In genomic region chr3:135485128-135485899, GRCm38 (mm10) we compare ENCODE assay signal across 8 mouse cellular contexts. TPM values are rescaled to one million over a fixed set of nuclear protein-coding genes. Genes with fewer than 3 reads are reported as not detected.
DNase-seq lines count a peak whose midpoint lies in the region; ATAC-seq and TF ChIP-seq lines count a peak whose summit lies in the region.

Gene Manba (plus strand): TSS chr3:135485611.

- peak; percentile 60; the same call in 1 of the 2 replicates for TF ChIP-seq POLR2A in liver, adult 2 months (IDR thresholded peaks at IDR 0.05; ENCODE audit: extremely low read depth, insufficient read depth, low read length)

- H3K4me1 ChIP-seq in embryonic facial prominence, embryonic 13.5 days = peaks cover 8% of the 10 kb centered on the region
- H3K4me1 ChIP-seq in kidney, embryonic 14.5 days (ENCODE audit: control insufficient read depth, insufficient read depth, low read length) = 0 out of 2 replicates have a peak, but pooled peaks cover 1% of the 10 kb centered on the region
- peaks cover 9% of the 10 kb centered on the region for H3K4me1 ChIP-seq in liver, adult 2 months (ENCODE audit: control insufficient read depth, insufficient read depth, low read length)

- no peaks in the 10 kb centered on the region for H3K9me3 ChIP-seq in embryonic facial prominence, embryonic 13.5 days
- H3K9me3 ChIP-seq in kidney, embryonic 14.5 days (ENCODE audit: control insufficient read depth, low read length) = no peaks in the 10 kb centered on the region

- peak; percentile 64 for ATAC-seq in embryonic facial prominence, embryonic 13.5 days (ENCODE audit: insufficient number of reproducible peaks, insufficient read depth, low FRiP score, low TSS enrichment, low read depth)
- peak; percentile 93 for ATAC-seq in kidney, embryonic 14.5 days (ENCODE audit: low FRiP score, low TSS enrichment)
- peak; percentile 86 for ATAC-seq in monocyte, adult 5-6 weeks (replicated peaks; ENCODE audit: insufficient number of reproducible peaks, low FRiP score, low TSS enrichment, poor library complexity, severe bottlenecking)

- H3K27me3 ChIP-seq in embryonic facial prominence, embryonic 13.5 days = peaks cover 18% of the 10 kb centered on the region
- H3K27me3 ChIP-seq in kidney, embryonic 14.5 days (ENCODE audit: control insufficient read depth, insufficient read depth, low read length) = no peaks in the 10 kb centered on the region
- H3K27me3 ChIP-seq in liver, adult 2 months (ENCODE audit: control insufficient read depth, insufficient read depth, low read length) = no peaks in the 10 kb centered on the region

- no peak for TF ChIP-seq CTCF in liver, adult 2 months (IDR thresholded peaks at IDR 0.05; ENCODE audit: low read depth, low read length)

- 2% methylated on average over 48 of the region's 48 CpGs for WGBS in embryonic facial prominence, embryonic 13.5 days
- WGBS in kidney, embryonic 14.5 days = 2% methylated on average over 48 of the region's 48 CpGs
- WGBS in liver, adult 2 months = 2% methylated on average over 48 of the region's 48 CpGs

- peak within 1 kb of the TSS; percentile 72 for H3K9ac ChIP-seq in embryonic facial prominence, embryonic 13.5 days
- peak within 1 kb of the TSS; percentile 53 for H3K9ac ChIP-seq in kidney, embryonic 14.5 days (ENCODE audit: low read depth, low read length)
- peak within 1 kb of the TSS; percentile 70 for H3K9ac ChIP-seq in liver, adult 2 months (ENCODE audit: low read depth, low read length)

- peak; percentile 64 for DNase-seq in layer of hippocampus, adult 11-12 months (ENCODE audit: low spot score)
- DNase-seq in layer of hippocampus, adult 9-10 months (ENCODE audit: low spot score) = no peak
- peak; percentile 75 to 77 for DNase-seq in heart, adult 9 months (ENCODE audit: low spot score in 2 of 2)
- peak; percentile 82 for DNase-seq in liver, adult 2 months (ENCODE audit: extremely low read depth, low read depth, low spot score)
- peak; percentile 73 to 77 for DNase-seq in spleen, postnatal 36 days (ENCODE audit: low spot score in 2 of 2)

- H3K27ac ChIP-seq in embryonic facial prominence, embryonic 13.5 days = no peak within 1 kb of the TSS
- H3K27ac ChIP-seq in kidney, embryonic 14.5 days (ENCODE audit: low read depth, low read length) = no peak within 1 kb of the TSS; the same call in 1 of the 2 replicates
- peak within 1 kb of the TSS; percentile 67 for H3K27ac ChIP-seq in liver, adult 2 months (replicated peaks; ENCODE audit: insufficient read depth, low read depth, low read length)

- peak within 1 kb of the TSS; percentile 59 for H3K4me3 ChIP-seq in embryonic facial prominence, embryonic 13.5 days
- peak within 1 kb of the TSS; percentile 61 for H3K4me3 ChIP-seq in kidney, embryonic 14.5 days (ENCODE audit: low read length)
- peak within 1 kb of the TSS; percentile 62 for H3K4me3 ChIP-seq in liver, adult 2 months (ENCODE audit: insufficient read depth, low read depth, low read length)

- peak within 1 kb of the TSS; percentile 92 for H3K4me2 ChIP-seq in embryonic facial prominence, embryonic 13.5 days
- peak within 1 kb of the TSS; percentile 94 for H3K4me2 ChIP-seq in kidney, embryonic 14.5 days (replicated peaks; ENCODE audit: low read depth, low read length)

- peaks cover 4% of the 10 kb centered on the region; the same call in 1 of the 2 replicates for H3K79me2 ChIP-seq in liver, adult 2 months (ENCODE audit: control insufficient read depth, insufficient read depth, low read length)

- H3K36me3 ChIP-seq in embryonic facial prominence, embryonic 13.5 days = no peaks in the 10 kb centered on the region
- no peaks in the 10 kb centered on the region for H3K36me3 ChIP-seq in kidney, embryonic 14.5 days (ENCODE audit: control insufficient read depth, insufficient read depth, low read length)
- H3K36me3 ChIP-seq in liver, adult 2 months (ENCODE audit: control insufficient read depth, insufficient read depth, low read length) = no peaks in the 10 kb centered on the region; the same call in 1 of the 2 replicates

RNA-seq across cellular contexts. Expression of gene Manba, which starts in this region (rescaled TPM):
- 5.8 and 6.1 TPM in 2 replicates for polyA plus RNA-seq in embryonic facial prominence, embryonic 13.5 days (2015; fragmentation: Nextera tagmentation; extraction: Ambion mirVana)
- polyA plus RNA-seq in kidney, embryonic 14.5 days (2014; fragmentation: Nextera tagmentation; extraction: Ambion mirVana) = 8.2 and 23.2 TPM in 2 replicates
- total RNA-seq in liver, adult 2 months (2014; rRNA removed) = 14.2 and 14.7 TPM in 2 replicates
- 3.7 and 3.8 TPM in 2 replicates for polyA plus RNA-seq in liver, adult 2 months (2012; rRNA removed)
- 41.5 to 56.4 TPM (median 47.4 TPM) in 3 replicates for total RNA-seq in monocyte, adult 5-6 weeks (2017)
